Mouse (Mus musculus): ENCODE results near the gene Olfr1255.

The Olfr1255 gene

DNA sequence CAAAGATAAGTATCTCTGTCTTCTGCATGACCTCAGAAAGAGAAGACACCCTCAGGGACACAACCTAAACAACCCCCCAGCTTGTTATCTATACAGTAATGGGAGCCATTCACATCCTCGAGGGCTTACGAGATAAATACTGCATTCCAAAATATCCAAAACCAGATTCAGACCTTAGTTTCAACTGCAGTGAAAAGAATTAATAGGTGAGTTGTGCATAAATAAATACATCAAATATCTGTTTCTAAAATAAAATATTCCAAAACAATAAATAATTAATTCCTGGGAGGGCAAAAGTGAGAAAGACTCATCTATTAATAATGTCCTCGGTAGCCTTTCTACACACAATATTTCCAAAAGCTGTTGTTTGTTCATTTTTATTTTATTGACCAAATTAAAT lies at the start of gene Olfr1255:
TSS of gene Olfr1255 (plus strand) at position 301 of the 400 bp plus-strand sequence.
- DNase-seq (ENCODE audit: low read depth): no peak

DNA sequence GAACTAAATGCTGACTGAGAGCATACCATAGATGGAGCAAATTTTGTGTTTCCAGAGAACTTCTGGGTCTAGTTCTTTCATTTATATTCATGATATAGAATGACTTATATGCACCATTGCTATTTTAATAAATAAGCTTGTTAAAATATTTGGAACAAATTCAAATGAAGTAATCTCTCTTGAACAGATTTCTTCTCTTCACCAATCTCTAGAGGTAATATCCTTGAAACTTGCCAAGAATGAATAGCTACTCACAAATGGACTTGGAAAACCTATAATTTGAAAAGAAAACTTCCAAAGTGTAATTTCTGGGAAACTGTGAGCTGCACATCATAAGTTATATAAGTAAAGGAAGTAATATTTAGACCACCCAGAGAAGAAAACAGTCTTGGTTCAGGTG lies 18.3 kb upstream of the Olfr1255 start, which contains the start of gene Olfr1254:
TSS of gene Olfr1254 (minus strand) at position 101 of the 400 bp plus-strand sequence.
- DNase-seq (ENCODE audit: low read depth): no peak

DNA sequence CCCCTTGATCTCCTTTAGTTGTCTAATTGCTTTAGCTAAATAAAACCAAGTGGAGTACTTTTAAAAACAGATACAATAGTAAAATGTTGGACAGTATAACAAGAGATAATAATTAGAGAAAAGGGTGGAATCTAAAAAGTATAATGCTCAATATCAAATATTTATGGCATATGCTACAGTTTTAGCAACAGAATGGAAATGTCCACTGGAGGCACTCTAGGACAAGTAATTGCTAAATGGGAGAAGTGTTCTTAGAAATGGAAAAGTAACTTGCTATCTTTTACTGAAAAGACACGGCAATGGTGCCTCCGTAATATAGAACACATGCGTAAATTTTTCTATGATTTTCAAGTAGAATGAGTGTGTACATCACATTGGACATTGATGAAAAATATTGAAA lies 12.3 kb upstream of the Olfr1255 start:
- DNase-seq (ENCODE audit: low read depth): no peak

DNA sequence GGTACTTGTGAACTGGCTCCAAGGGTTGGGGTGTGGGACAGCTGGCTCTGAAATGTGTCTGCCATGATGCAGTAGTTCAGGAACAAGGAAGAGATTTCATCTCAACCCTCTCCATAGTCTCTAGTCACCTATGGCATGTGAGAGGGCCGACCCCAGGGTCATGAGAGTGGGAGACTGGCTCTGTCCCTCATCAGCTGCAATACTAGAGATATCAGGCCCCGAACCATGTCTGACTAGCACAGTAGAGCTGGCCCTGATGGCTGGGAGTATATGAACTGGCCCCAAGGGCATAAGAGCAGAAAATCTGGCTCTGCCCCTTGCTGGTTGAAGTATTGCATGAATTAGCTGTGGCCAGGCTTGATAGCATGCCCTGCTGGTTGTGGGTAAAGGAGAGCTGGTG lies 1.1 kb upstream of the Olfr1255 start:
- no peak for DNase-seq (ENCODE audit: low read depth)

DNA sequence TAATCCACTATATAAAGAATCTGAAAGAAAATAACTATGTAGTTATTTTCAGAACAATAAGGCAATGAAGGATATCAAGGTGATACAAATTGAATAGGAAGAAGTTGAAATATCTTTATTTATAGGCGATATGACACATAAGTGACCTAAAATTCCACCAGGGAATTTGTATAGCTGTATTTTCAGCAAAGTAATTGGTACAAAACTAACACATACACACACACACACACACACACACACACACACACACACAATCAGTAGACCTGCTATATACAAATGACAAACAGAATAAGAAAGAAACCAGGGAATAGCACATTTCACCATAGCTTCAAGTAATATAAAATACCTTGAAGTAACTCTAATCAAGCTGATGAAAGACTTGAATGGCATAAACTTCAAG lies 8.4 kb downstream of the Olfr1255 start:
- DNase-seq (ENCODE audit: low read depth): no peak

DNA sequence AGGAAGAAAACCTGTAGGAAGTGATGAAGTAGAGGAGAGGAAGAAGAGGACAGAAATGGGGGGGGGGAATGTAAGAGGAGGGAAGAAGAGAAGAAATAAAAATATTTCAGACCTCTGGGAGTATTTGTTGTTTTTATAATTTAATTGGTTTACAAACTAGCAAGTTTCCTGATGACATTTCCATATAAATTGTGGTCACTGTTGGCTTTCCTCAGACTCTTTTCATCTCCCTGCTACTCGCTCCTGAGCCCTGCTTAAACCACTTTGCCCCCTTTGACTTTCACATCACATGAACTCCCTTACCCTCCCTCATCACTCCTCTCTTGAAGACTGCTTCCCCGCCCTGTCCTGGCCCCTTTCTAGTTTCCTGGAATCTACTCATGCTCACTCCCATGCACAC lies 29.6 kb downstream of the Olfr1255 start, which contains the start of gene Olfr1256:
TSS of gene Olfr1256 (minus strand) at position 101 of the 400 bp plus-strand sequence.
- DNase-seq (ENCODE audit: low read depth): no peak

DNA sequence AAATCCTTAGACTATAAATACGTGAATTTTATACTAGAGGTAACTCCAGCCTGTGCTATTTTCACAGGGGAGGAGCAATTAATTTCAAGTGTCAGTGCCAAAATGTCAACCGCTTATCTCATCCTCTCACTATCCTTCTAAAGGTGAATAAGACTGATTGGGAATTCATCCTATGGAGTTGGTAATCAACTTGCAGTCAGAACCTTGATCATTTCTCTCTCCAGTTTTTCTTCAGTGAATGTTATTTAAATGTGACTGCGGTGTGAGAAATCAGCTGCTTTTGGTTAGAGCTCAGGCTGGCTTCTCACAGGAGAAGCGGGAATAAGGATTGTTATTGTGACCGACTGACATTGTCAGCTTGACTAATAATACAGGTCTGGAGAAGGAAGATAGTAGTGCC lies 36.3 kb downstream of the Olfr1255 start, which contains the start of gene Olfr48:
TSS of gene Olfr48 (minus strand) at position 101 of the 400 bp plus-strand sequence.
- no peak for DNase-seq (ENCODE audit: low read depth)

DNA sequence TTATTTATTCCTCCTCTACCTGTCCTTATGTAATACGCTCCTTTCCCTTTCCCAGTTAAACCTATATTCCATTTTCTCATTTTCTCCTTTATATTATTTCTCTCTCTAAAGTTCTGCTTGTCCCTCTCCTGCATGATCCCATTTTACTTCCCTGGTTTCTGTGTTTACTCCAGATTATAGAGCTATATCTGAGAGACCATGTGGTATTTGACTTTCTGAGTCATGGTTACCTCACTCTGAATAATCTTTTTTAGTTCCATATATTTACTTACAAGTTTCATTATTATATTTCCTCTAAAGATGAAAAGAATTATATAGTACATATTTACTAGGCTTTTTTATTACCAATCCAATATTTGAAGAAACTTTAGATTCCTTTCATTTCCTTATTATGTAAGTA lies 37.4 kb downstream of the Olfr1255 start:
- DNase-seq (ENCODE audit: low read depth): no peak
